Mouse (Mus musculus): ENCODE measurements around the gene Rbfox3. TPM values are rescaled to one million over a fixed set of nuclear protein-coding genes. Genes with fewer than 3 reads are reported as not detected.

Gene Rbfox3
- polyA plus RNA-seq, 1 experiment from 2014 or later: 1.2 TPM

DNA sequence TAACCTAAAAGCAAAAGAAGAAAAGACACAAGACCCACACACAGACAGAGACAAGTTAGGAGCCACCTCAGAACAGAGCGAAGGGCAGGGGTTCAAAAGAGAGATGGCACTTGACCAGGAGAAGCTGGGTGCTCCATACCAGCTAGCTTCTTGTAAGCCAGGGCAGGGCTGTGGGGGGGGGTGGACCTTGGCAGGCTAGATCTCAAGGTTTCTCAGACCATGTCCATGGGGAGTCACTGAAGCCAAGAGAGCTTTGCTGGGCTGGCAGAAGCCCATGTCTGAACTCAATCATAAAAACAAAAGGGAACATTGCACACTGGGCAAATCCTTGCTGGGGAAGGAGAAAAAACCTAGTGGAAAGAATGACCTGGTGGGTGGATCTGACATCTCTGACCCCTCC, 327.4 kb downstream of the Rbfox3 start:
- TF ChIP-seq CTCF (IDR thresholded peaks at IDR 0.05; ENCODE audit: low read depth): no peak
- Histone ChIP-seq H3K36me3 (ENCODE audit: control insufficient read depth, insufficient read depth) (no peaks in the 10 kb centered on the region), H3K9me3 (ENCODE audit: control insufficient read depth) (no peaks in the 10 kb centered on the region), H3K4me2 (replicated peaks; ENCODE audit: low read depth) (no peak overlapping the region), H3K4me3 (ENCODE audit: low read depth, low read length) (no peak overlapping the region), H3K27ac (ENCODE audit: low read depth, low read length) (no peak overlapping the region), H3K9ac (ENCODE audit: low read depth, low read length) (no peak overlapping the region), H3K4me1 (replicated peaks; ENCODE audit: control insufficient read depth, insufficient read depth, low read length) (no peaks in the 10 kb centered on the region), H3K27me3 (replicated peaks; ENCODE audit: control insufficient read depth, insufficient read depth, low read length) (no peaks in the 10 kb centered on the region)
- no peak for ATAC-seq
- WGBS: 96% methylated on average over 1 of the region's 1 CpGs

- Histone ChIP-seq H3K9me3 (ENCODE audit: control insufficient read depth) (no peaks in the 10 kb centered on the region), H3K4me3 (ENCODE audit: low read depth, low read length) (no peak overlapping the region), H3K4me1 (replicated peaks; ENCODE audit: control insufficient read depth, insufficient read depth, low read length) (no peaks in the 10 kb centered on the region), H3K27ac (ENCODE audit: low read depth, low read length) (no peak overlapping the region), H3K36me3 (ENCODE audit: control insufficient read depth, insufficient read depth) (no peaks in the 10 kb centered on the region), H3K9ac (ENCODE audit: low read depth, low read length) (no peak overlapping the region), H3K4me2 (replicated peaks; ENCODE audit: low read depth) (no peak overlapping the region), H3K27me3 (replicated peaks; ENCODE audit: control insufficient read depth, insufficient read depth, low read length) (no peaks in the 10 kb centered on the region)
- no peak for TF ChIP-seq CTCF (IDR thresholded peaks at IDR 0.05; ENCODE audit: low read depth)
- ATAC-seq: no peak
- 80% methylated on average over 8 of the region's 8 CpGs for WGBS
Measured at GRCm38 (mm10) chr11:118583573-118583972, 327.8 kb downstream of the Rbfox3 start.

DNA sequence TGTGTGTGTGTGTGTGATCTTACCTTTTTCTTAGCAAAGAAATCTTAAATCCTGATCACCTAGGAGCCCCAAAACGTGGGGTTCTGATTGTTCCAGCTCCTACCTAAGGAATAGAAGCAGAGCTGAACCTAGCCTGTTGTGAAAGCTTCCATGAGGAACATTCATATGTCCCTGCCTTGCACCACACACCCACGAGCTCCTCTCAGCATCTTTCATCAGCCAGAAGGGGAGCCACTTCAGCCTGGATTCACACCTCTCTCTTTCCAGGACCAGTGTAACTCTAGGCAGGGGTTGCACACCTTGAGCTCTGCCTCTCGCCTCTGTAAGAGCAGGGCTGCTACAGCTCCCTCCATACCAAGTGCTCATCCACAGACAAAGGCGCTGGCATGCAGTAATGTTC, 330.4 kb downstream of the Rbfox3 start:
- no peaks in the 10 kb centered on the region for H3K36me3 ChIP-seq (ENCODE audit: control insufficient read depth, insufficient read depth)
- H3K4me2 ChIP-seq (replicated peaks; ENCODE audit: low read depth): no peak overlapping the region
- no peaks in the 10 kb centered on the region for H3K27me3 ChIP-seq (replicated peaks; ENCODE audit: control insufficient read depth, insufficient read depth, low read length)
- H3K4me3 ChIP-seq (ENCODE audit: low read depth, low read length): no peak overlapping the region
- no peak overlapping the region for H3K27ac ChIP-seq (ENCODE audit: low read depth, low read length)
- TF ChIP-seq CTCF (IDR thresholded peaks at IDR 0.05; ENCODE audit: low read depth): no peak
- no peak for ATAC-seq
- H3K4me1 ChIP-seq (replicated peaks; ENCODE audit: control insufficient read depth, insufficient read depth, low read length): no peaks in the 10 kb centered on the region
- no peaks in the 10 kb centered on the region for H3K9me3 ChIP-seq (ENCODE audit: control insufficient read depth)
- no peak overlapping the region for H3K9ac ChIP-seq (ENCODE audit: low read depth, low read length)
- 41% methylated on average over 4 of the region's 4 CpGs for WGBS

DNA sequence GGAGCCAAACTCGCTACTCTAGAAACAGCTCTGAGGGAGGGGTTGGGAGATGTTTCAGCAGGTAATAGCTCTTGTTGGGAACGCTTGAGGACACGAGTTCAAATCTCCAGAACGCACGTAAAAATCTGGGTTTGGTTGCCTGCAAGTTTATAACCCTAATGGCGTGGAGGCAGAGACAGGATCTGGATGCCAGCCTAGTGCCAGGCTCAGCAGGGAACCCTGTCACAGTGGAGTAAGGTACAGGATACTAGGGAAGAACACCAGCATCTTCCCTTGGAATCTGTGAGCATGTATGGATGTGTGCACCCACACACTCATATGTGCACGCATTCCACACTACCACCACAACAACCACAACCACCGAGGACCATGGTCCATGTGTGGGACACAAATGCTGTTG, 331.8 kb downstream of the Rbfox3 start:
- Histone ChIP-seq H3K4me2 (replicated peaks; ENCODE audit: low read depth) (no peak overlapping the region), H3K36me3 (ENCODE audit: control insufficient read depth, insufficient read depth) (no peaks in the 10 kb centered on the region), H3K27me3 (replicated peaks; ENCODE audit: control insufficient read depth, insufficient read depth, low read length) (no peaks in the 10 kb centered on the region), H3K9ac (ENCODE audit: low read depth, low read length) (no peak overlapping the region), H3K4me1 (replicated peaks; ENCODE audit: control insufficient read depth, insufficient read depth, low read length) (no peaks in the 10 kb centered on the region), H3K27ac (ENCODE audit: low read depth, low read length) (no peak overlapping the region), H3K9me3 (ENCODE audit: control insufficient read depth) (no peaks in the 10 kb centered on the region), H3K4me3 (ENCODE audit: low read depth, low read length) (no peak overlapping the region)
- TF ChIP-seq CTCF (IDR thresholded peaks at IDR 0.05; ENCODE audit: low read depth): no peak
- WGBS: 80% methylated on average over 8 of the region's 8 CpGs
- ATAC-seq: no peak

DNA sequence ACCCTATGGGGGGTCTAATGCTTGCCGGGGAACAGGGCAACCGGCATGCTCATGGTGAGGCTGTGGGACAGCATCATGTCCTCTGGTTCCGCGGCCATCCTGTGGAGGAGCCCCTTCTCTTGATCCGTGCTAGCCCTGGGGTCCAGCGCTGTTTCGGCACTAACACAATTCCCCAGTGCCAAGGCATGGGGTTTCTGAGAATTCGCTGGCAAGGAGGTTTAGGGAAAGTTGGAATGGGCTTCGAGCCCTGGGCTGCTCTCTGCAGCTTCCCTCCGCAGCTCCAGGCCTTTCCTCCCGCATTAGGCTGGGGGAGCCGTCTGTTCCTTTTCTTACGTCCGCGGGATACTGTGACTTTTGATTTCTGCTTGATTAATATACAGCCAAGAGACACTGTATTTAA, 334.1 kb downstream of the Rbfox3 start:
- WGBS: 65% methylated on average over 15 of the region's 15 CpGs
- no peak for TF ChIP-seq CTCF (IDR thresholded peaks at IDR 0.05; ENCODE audit: low read depth)

GRCm38 (mm10) chr11:118576611-118577010, 334.8 kb downstream of the Rbfox3 start:
- H3K27ac ChIP-seq (ENCODE audit: low read depth, low read length): no peak overlapping the region
- H3K27me3 ChIP-seq (replicated peaks; ENCODE audit: control insufficient read depth, insufficient read depth, low read length): peaks cover 2% of the 10 kb centered on the region; the same call in 1 of the 2 replicates
- no peak overlapping the region for H3K4me3 ChIP-seq (ENCODE audit: low read depth, low read length)
- no peaks in the 10 kb centered on the region for H3K4me1 ChIP-seq (replicated peaks; ENCODE audit: control insufficient read depth, insufficient read depth, low read length)
- H3K9ac ChIP-seq (ENCODE audit: low read depth, low read length): no peak overlapping the region
- H3K36me3 ChIP-seq (ENCODE audit: control insufficient read depth, insufficient read depth): no peaks in the 10 kb centered on the region
- H3K4me2 ChIP-seq (replicated peaks; ENCODE audit: low read depth): no peak overlapping the region
- no peak for TF ChIP-seq CTCF (IDR thresholded peaks at IDR 0.05; ENCODE audit: low read depth)
- WGBS: 52% methylated on average over 8 of the region's 8 CpGs
- ATAC-seq: no peak
- no peaks in the 10 kb centered on the region for H3K9me3 ChIP-seq (ENCODE audit: control insufficient read depth)

More for the DNA sequence above, 334.1 kb downstream of the Rbfox3 start:
- no peaks in the 10 kb centered on the region for H3K9me3 ChIP-seq (ENCODE audit: control insufficient read depth)
- H3K9ac ChIP-seq (ENCODE audit: low read depth, low read length): no peak overlapping the region
- H3K27ac ChIP-seq (ENCODE audit: low read depth, low read length): no peak overlapping the region
- no peaks in the 10 kb centered on the region for H3K36me3 ChIP-seq (ENCODE audit: control insufficient read depth, insufficient read depth)
- no peak overlapping the region for H3K4me3 ChIP-seq (ENCODE audit: low read depth, low read length)
- H3K4me2 ChIP-seq (replicated peaks; ENCODE audit: low read depth): no peak overlapping the region
- no peaks in the 10 kb centered on the region; the same call in 1 of the 2 replicates for H3K27me3 ChIP-seq (replicated peaks; ENCODE audit: control insufficient read depth, insufficient read depth, low read length)
- H3K4me1 ChIP-seq (replicated peaks; ENCODE audit: control insufficient read depth, insufficient read depth, low read length): no peaks in the 10 kb centered on the region
- ATAC-seq: no peak

DNA sequence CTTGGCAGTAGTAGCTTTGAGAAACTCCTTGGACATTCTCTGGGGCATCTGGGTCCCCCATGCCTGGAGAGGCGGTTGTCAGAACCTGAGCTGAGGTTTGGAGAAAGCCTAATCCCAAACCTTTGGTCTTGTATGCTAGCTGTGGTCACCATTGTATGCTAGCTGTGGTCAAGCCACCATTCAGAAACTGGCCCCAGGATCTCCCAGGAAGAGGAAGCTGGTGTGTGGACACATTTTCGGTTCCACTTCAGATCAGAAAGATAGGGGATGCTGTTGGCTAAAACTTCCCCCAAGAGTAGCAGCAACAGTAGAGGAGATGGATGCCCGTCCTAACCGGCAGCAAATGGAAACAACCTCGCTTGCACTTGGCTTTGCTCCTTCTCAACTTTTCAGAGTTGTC, 337.0 kb downstream of the Rbfox3 start:
- H3K27me3 ChIP-seq (replicated peaks; ENCODE audit: control insufficient read depth, insufficient read depth, low read length): peaks cover 23% of the 10 kb centered on the region

More for the DNA sequence above, 337.0 kb downstream of the Rbfox3 start:
- no peak for TF ChIP-seq CTCF (IDR thresholded peaks at IDR 0.05; ENCODE audit: low read depth)
- WGBS: 78% methylated on average over 5 of the region's 5 CpGs
- no peak for ATAC-seq
- Histone ChIP-seq H3K9me3 (ENCODE audit: control insufficient read depth) (no peaks in the 10 kb centered on the region), H3K4me2 (replicated peaks; ENCODE audit: low read depth) (no peak overlapping the region), H3K36me3 (ENCODE audit: control insufficient read depth, insufficient read depth) (no peaks in the 10 kb centered on the region), H3K27ac (ENCODE audit: low read depth, low read length) (no peak overlapping the region), H3K4me3 (ENCODE audit: low read depth, low read length) (no peak overlapping the region), H3K4me1 (replicated peaks; ENCODE audit: control insufficient read depth, insufficient read depth, low read length) (no peaks in the 10 kb centered on the region), H3K9ac (ENCODE audit: low read depth, low read length) (no peak overlapping the region)

Data from intestine, postnatal 0 days (tissue).